Mouse (Mus musculus): ENCODE measurements around the gene Vwa5a. TPM values are rescaled to one million over a fixed set of nuclear protein-coding genes. Genes with fewer than 3 reads are reported as not detected.

Vwa5a gene
- total and polyA plus RNA-seq, 3 experiments: 6.7 to 18.4 (median 15.3) TPM

DNA sequence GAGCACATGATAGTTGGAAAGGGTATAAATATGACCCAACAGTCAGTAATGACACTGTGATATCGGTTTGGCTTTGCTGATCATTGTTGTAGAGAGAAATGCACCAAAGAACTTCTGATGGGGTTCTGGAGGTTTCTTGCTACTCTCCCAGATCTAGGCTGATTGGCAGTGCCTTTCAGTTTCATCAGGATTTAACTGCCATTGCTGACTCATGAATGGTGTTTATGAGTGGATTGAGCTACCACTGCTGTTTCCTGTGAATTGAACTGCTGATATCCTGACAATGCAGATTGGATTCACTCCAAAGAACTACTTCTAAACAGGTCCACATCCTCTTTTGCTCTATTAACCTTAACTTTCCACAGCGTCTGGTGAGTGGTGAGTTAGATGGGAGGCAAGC is 74.6 kb downstream of the Vwa5a start:
- Histone ChIP-seq H3K4me3 (replicated peaks in 1 of 3; ENCODE audit: low read depth in 2 of 3, low read length in 2 of 3, poor library complexity in 1 of 3) (no peak overlapping the region), H3K36me3 (replicated peaks in 1 of 2; ENCODE audit: control insufficient read depth in 1 of 2, insufficient read depth in 1 of 2, low read length in 1 of 2) (no peaks in the 10 kb centered on the region), H3K4me1 (ENCODE audit: control insufficient read depth in 1 of 2, insufficient read depth in 2 of 2) (no peaks in the 10 kb centered on the region), H3K79me2 (replicated peaks; ENCODE audit: control insufficient read depth, extremely low read depth, insufficient read depth, poor library complexity, severe bottlenecking) (no peaks in the 10 kb centered on the region), H3K9me3 (replicated peaks; ENCODE audit: low read length) (no peaks in the 10 kb centered on the region), H3K27me3 (replicated peaks) (no peaks in the 10 kb centered on the region), H3K4me2 (ENCODE audit: insufficient read depth, low read depth, poor library complexity, severe bottlenecking) (no peak overlapping the region), H3K9ac (ENCODE audit: insufficient read depth, low read depth) (no peak overlapping the region), H3K27ac (ENCODE audit: insufficient read depth, low read depth) (no peak overlapping the region)
- no peak for DNase-seq (ENCODE audit: extremely low read depth)
- dilution Hi-C loops (cut with MboI; ENCODE audit: extremely low pct_ligation_motif_present, extremely low pct_unique_long_range_greater_than_20kb, low sequenced_read_pairs): no loop called here
- in situ Hi-C loops (cut with MboI; ENCODE audit: low pct_ligation_motif_present, low pct_unique_long_range_greater_than_20kb, low sequenced_read_pairs): no loop called here
- TF ChIP-seq USF2 (conservative IDR thresholded peaks at IDR 0.05; ENCODE audit: low read depth, low read length) (no peak), MAZ (IDR thresholded peaks at IDR 0.05; ENCODE audit: low read depth, low read length) (no peak), MXI1 (IDR thresholded peaks at IDR 0.05; ENCODE audit: low read depth, low read length) (no peak), RCOR1 (conservative IDR thresholded peaks at IDR 0.05; ENCODE audit: low read depth, low read length) (no peak), ZC3H11A (IDR thresholded peaks at IDR 0.05; ENCODE audit: low read depth, low read length) (no peak), RAD21 (IDR thresholded peaks at IDR 0.05; ENCODE audit: low read depth, low read length) (no peak), NELFE (IDR thresholded peaks at IDR 0.05; ENCODE audit: low read depth, low read length) (no peak), BHLHE40 (IDR thresholded peaks at IDR 0.05; ENCODE audit: low read depth, low read length) (no peak), E2F4 (IDR thresholded peaks at IDR 0.05; ENCODE audit: insufficient replicate concordance, low read depth, low read length) (no peak), NRF1 (IDR thresholded peaks at IDR 0.05; ENCODE audit: low read depth, low read length) (no peak), ETS1 (conservative IDR thresholded peaks at IDR 0.05; ENCODE audit: low read depth, low read length) (no peak), IRF4 (IDR thresholded peaks at IDR 0.05; ENCODE audit: low read depth, low read length) (no peak), UBTF (IDR thresholded peaks at IDR 0.05; ENCODE audit: low read depth, low read length) (no peak), JUN (IDR thresholded peaks at IDR 0.05; ENCODE audit: insufficient read depth, low read depth, low read length) (no peak)

Other genes with a start within 250 kb of the Vwa5a start
- gene Olfr905, start 247.2 kb upstream of the Vwa5a start, total RNA-seq (2012; rRNA removed): not detected in 2 replicates
- gene Olfr905, start 247.2 kb upstream of the Vwa5a start, total RNA-seq (2014; rRNA removed): not detected in 2 replicates
- not detected in 2 replicates for gene Olfr905, start 247.2 kb upstream of the Vwa5a start, polyA plus RNA-seq (2012; ENCODE audit: insufficient read length, low read depth)
- not detected in 2 replicates for gene Olfr906, start 231.2 kb upstream of the Vwa5a start, total RNA-seq (2012; rRNA removed)
- gene Olfr906, start 231.2 kb upstream of the Vwa5a start, total RNA-seq (2014; rRNA removed): not detected in 2 replicates
- not detected in 2 replicates for gene Olfr906, start 231.2 kb upstream of the Vwa5a start, polyA plus RNA-seq (2012; ENCODE audit: insufficient read length, low read depth)
- not detected in 2 replicates for gene Olfr907, start 222.5 kb upstream of the Vwa5a start, total RNA-seq (2012; rRNA removed)
- not detected in 2 replicates for gene Olfr907, start 222.5 kb upstream of the Vwa5a start, total RNA-seq (2014; rRNA removed)
- gene Olfr907, start 222.5 kb upstream of the Vwa5a start, polyA plus RNA-seq (2012; ENCODE audit: insufficient read length, low read depth): 0.11 TPM in 1 of 2 replicates, not detected in the other
- gene Olfr911-ps1, start 196.7 kb upstream of the Vwa5a start, total RNA-seq (2012; rRNA removed): not detected in 2 replicates
- gene Olfr911-ps1, start 196.7 kb upstream of the Vwa5a start, total RNA-seq (2014; rRNA removed): not detected in 2 replicates
- gene Olfr911-ps1, start 196.7 kb upstream of the Vwa5a start, polyA plus RNA-seq (2012; ENCODE audit: insufficient read length, low read depth): not detected in 2 replicates
- not detected in 2 replicates for gene Olfr910, start 180.4 kb upstream of the Vwa5a start, total RNA-seq (2012; rRNA removed)
- not detected in 2 replicates for gene Olfr910, start 180.4 kb upstream of the Vwa5a start, total RNA-seq (2014; rRNA removed)
- not detected in 2 replicates for gene Olfr910, start 180.4 kb upstream of the Vwa5a start, polyA plus RNA-seq (2012; ENCODE audit: insufficient read length, low read depth)
- gene Olfr912, start 138.1 kb upstream of the Vwa5a start, total RNA-seq (2012; rRNA removed): not detected in 2 replicates
- not detected in 2 replicates for gene Olfr912, start 138.1 kb upstream of the Vwa5a start, total RNA-seq (2014; rRNA removed)
- not detected in 2 replicates for gene Olfr912, start 138.1 kb upstream of the Vwa5a start, polyA plus RNA-seq (2012; ENCODE audit: insufficient read length, low read depth)
- not detected in 2 replicates for gene Olfr913, start 125.5 kb upstream of the Vwa5a start, total RNA-seq (2012; rRNA removed)
- gene Olfr913, start 125.5 kb upstream of the Vwa5a start, total RNA-seq (2014; rRNA removed): not detected in 2 replicates
- not detected in 2 replicates for gene Olfr913, start 125.5 kb upstream of the Vwa5a start, polyA plus RNA-seq (2012; ENCODE audit: insufficient read length, low read depth)
- gene Olfr914, start 113.2 kb upstream of the Vwa5a start, total RNA-seq (2012; rRNA removed): not detected in 2 replicates
- gene Olfr914, start 113.2 kb upstream of the Vwa5a start, total RNA-seq (2014; rRNA removed): not detected in 2 replicates
- gene Olfr914, start 113.2 kb upstream of the Vwa5a start, polyA plus RNA-seq (2012; ENCODE audit: insufficient read length, low read depth): not detected in 2 replicates
- not detected in 2 replicates for gene Olfr916, start 58.4 kb upstream of the Vwa5a start, total RNA-seq (2012; rRNA removed)
- not detected in 2 replicates for gene Olfr916, start 58.4 kb upstream of the Vwa5a start, total RNA-seq (2014; rRNA removed)
- not detected in 2 replicates for gene Olfr916, start 58.4 kb upstream of the Vwa5a start, polyA plus RNA-seq (2012; ENCODE audit: insufficient read length, low read depth)
- gene Olfr917, start 52.4 kb upstream of the Vwa5a start, total RNA-seq (2012; rRNA removed): not detected in 2 replicates
- gene Olfr917, start 52.4 kb upstream of the Vwa5a start, total RNA-seq (2014; rRNA removed): not detected in 2 replicates
- gene Olfr917, start 52.4 kb upstream of the Vwa5a start, polyA plus RNA-seq (2012; ENCODE audit: insufficient read length, low read depth): not detected in 2 replicates
- gene Olfr918, start 43.7 kb upstream of the Vwa5a start, total RNA-seq (2012; rRNA removed): not detected in 2 replicates
- gene Olfr918, start 43.7 kb upstream of the Vwa5a start, total RNA-seq (2014; rRNA removed): not detected in 2 replicates
- not detected in 2 replicates for gene Olfr918, start 43.7 kb upstream of the Vwa5a start, polyA plus RNA-seq (2012; ENCODE audit: insufficient read length, low read depth)
- gene Olfr919, start 14.6 kb upstream of the Vwa5a start, total RNA-seq (2012; rRNA removed): not detected in 2 replicates
- gene Olfr919, start 14.6 kb upstream of the Vwa5a start, total RNA-seq (2014; rRNA removed): not detected in 2 replicates
- gene Olfr919, start 14.6 kb upstream of the Vwa5a start, polyA plus RNA-seq (2012; ENCODE audit: insufficient read length, low read depth): not detected in 2 replicates
- not detected in 2 replicates for gene Olfr920, start 34.0 kb downstream of the Vwa5a start, total RNA-seq (2012; rRNA removed)
- gene Olfr920, start 34.0 kb downstream of the Vwa5a start, total RNA-seq (2014; rRNA removed): 0.09 and 0.12 TPM in 2 replicates
- gene Olfr920, start 34.0 kb downstream of the Vwa5a start, polyA plus RNA-seq (2012; ENCODE audit: insufficient read length, low read depth): 0.14 and 0.22 TPM in 2 replicates
- not detected in 2 replicates for gene Olfr921, start 54.8 kb downstream of the Vwa5a start, total RNA-seq (2012; rRNA removed)
- not detected in 2 replicates for gene Olfr921, start 54.8 kb downstream of the Vwa5a start, total RNA-seq (2014; rRNA removed)
- gene Olfr921, start 54.8 kb downstream of the Vwa5a start, polyA plus RNA-seq (2012; ENCODE audit: insufficient read length, low read depth): not detected in 2 replicates
- not detected in 2 replicates for gene Olfr922, start 96.3 kb downstream of the Vwa5a start, total RNA-seq (2012; rRNA removed)
- gene Olfr922, start 96.3 kb downstream of the Vwa5a start, total RNA-seq (2014; rRNA removed): not detected in 2 replicates
- gene Olfr922, start 96.3 kb downstream of the Vwa5a start, polyA plus RNA-seq (2012; ENCODE audit: insufficient read length, low read depth): 0.08 TPM in 1 of 2 replicates, not detected in the other
- gene Olfr923, start 108.3 kb downstream of the Vwa5a start, total RNA-seq (2012; rRNA removed): not detected in 2 replicates
- gene Olfr923, start 108.3 kb downstream of the Vwa5a start, total RNA-seq (2014; rRNA removed): not detected in 2 replicates
- gene Olfr923, start 108.3 kb downstream of the Vwa5a start, polyA plus RNA-seq (2012; ENCODE audit: insufficient read length, low read depth): not detected in 2 replicates
- not detected in 2 replicates for gene Olfr924, start 126.2 kb downstream of the Vwa5a start, total RNA-seq (2012; rRNA removed)
- gene Olfr924, start 126.2 kb downstream of the Vwa5a start, total RNA-seq (2014; rRNA removed): not detected in 2 replicates
- not detected in 2 replicates for gene Olfr924, start 126.2 kb downstream of the Vwa5a start, polyA plus RNA-seq (2012; ENCODE audit: insufficient read length, low read depth)
- gene Olfr26, start 136.8 kb downstream of the Vwa5a start, total RNA-seq (2012; rRNA removed): not detected in 2 replicates
- gene Olfr26, start 136.8 kb downstream of the Vwa5a start, total RNA-seq (2014; rRNA removed): not detected in 2 replicates
- not detected in 2 replicates for gene Olfr26, start 136.8 kb downstream of the Vwa5a start, polyA plus RNA-seq (2012; ENCODE audit: insufficient read length, low read depth)
- not detected in 2 replicates for gene Olfr926, start 158.9 kb downstream of the Vwa5a start, total RNA-seq (2012; rRNA removed)
- gene Olfr926, start 158.9 kb downstream of the Vwa5a start, total RNA-seq (2014; rRNA removed): not detected in 2 replicates
- not detected in 2 replicates for gene Olfr926, start 158.9 kb downstream of the Vwa5a start, polyA plus RNA-seq (2012; ENCODE audit: insufficient read length, low read depth)
- gene Olfr930, start 211.5 kb downstream of the Vwa5a start, total RNA-seq (2012; rRNA removed): not detected in 2 replicates
- not detected in 2 replicates for gene Olfr930, start 211.5 kb downstream of the Vwa5a start, total RNA-seq (2014; rRNA removed)
- gene Olfr930, start 211.5 kb downstream of the Vwa5a start, polyA plus RNA-seq (2012; ENCODE audit: insufficient read length, low read depth): not detected in 2 replicates